11 mouse cellular contexts compared by ENCODE assay signal in the genomic region with DNA sequence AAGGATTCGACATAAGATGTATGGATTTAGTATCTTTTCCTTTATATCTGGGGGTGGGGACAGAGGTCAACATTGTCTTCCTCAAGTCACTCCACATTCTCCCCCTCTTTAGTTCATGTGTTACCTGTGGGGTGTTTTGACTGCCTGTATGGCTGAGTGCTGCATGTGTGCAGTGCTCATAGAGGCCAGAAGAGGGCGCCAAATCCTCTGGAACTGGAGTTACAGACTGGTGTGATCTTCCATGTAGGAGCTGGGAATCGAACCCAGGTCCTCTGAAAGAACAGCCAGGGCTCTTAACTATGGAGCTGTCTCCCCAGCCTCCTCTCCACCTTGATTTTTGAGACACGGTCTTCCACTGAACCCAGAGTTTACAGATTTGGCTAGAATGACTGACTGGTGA. TPM values are rescaled to one million over a fixed set of nuclear protein-coding genes. Genes with fewer than 3 reads are reported as not detected.
DNase-seq lines count a peak whose midpoint lies in the region; TF ChIP-seq lines count a peak whose summit lies in the region.
"Had no signal": no experiment of that assay in that cellular context is flagged by ENCODE, and none has a peak within 500 bp of the region (broad histone marks: within the 10 kb centered on the region; RNA-seq: fewer than 3 reads in every experiment).

No protein-coding gene starts in this region.

- DNase-seq in kidney, adult 11 months, result peak; percentile 42
- no peak for DNase-seq in kidney, postnatal 14 days
- DNase-seq in testis, postnatal 14 days (ENCODE audit: low spot score), result no peak
- peak; percentile 35 for DNase-seq in T-cell, adult 2 months (ENCODE audit: low spot score)
- peak; percentile 61 for DNase-seq in splenic B cell, adult 2 months (ENCODE audit: low read depth, low spot score)
- no peak for DNase-seq in adrenal gland, postnatal 10 days
- no peak for DNase-seq in MN1 (ENCODE audit: low spot score)
- DNase-seq: lung, adult 18-20 months had no signal

- H3K36me3 ChIP-seq in testis, adult 2 months (ENCODE audit: control insufficient read depth, insufficient read depth, low read length), result no peaks in the 10 kb centered on the region
- H3K36me3 ChIP-seq in splenic B cell, adult 2 months (ENCODE audit: control insufficient read depth, insufficient read depth, low read length, poor library complexity, severe bottlenecking), result no peaks in the 10 kb centered on the region
- H3K36me3 ChIP-seq: embryonic facial prominence, embryonic 10.5 days; heart, embryonic 15.5 days had no signal

- H3K27me3 ChIP-seq in testis, adult 2 months (ENCODE audit: control insufficient read depth, insufficient read depth, low read length), result no peaks in the 10 kb centered on the region
- no peaks in the 10 kb centered on the region for H3K27me3 ChIP-seq in splenic B cell, adult 2 months (ENCODE audit: control insufficient read depth, insufficient read depth, low read length, poor library complexity, severe bottlenecking)

- H3K4me3 ChIP-seq in testis, adult 2 months (ENCODE audit: control insufficient read depth, low read depth, low read length), result no peak overlapping the region
- H3K4me3 ChIP-seq: embryonic facial prominence, embryonic 10.5 days; heart, embryonic 15.5 days had no signal

- TF ChIP-seq POLR2A in testis, adult 2 months (IDR thresholded peaks at IDR 0.05; ENCODE audit: control insufficient read depth, low read depth, low read length), result no peak

- TF ChIP-seq CTCF in testis, adult 2 months (IDR thresholded peaks at IDR 0.05; ENCODE audit: control insufficient read depth, insufficient read depth, insufficient replicate concordance, low read depth, low read length), result peak; percentile 86; the same call in 1 of the 2 replicates

- no peak overlapping the region for H3K27ac ChIP-seq in testis, adult 2 months (ENCODE audit: control insufficient read depth, insufficient read depth, low read depth, low read length)
- H3K27ac ChIP-seq: embryonic facial prominence, embryonic 10.5 days; heart, embryonic 15.5 days had no signal

- peaks cover 18% of the 10 kb centered on the region for H3K4me1 ChIP-seq in testis, adult 2 months (ENCODE audit: control insufficient read depth, insufficient read depth, low read length)

RNA-seq across cellular contexts. Expression of gene Ass1, which starts 3.9 kb away (rescaled TPM):
- polyA plus RNA-seq in testis, adult 2 months (2012; rRNA removed), result 34.6 and 39.8 TPM in 2 replicates
- total RNA-seq in adrenal gland, postnatal 10 days (2021), result 100 to 1,000 TPM in 1 of 2 experiments, 10 to 100 TPM in 1; 61.2 to 175 TPM

Comparison
In these comparisons a context has a peak if more than half of its experiments do, and no peak if none do; other contexts are left out.
1. DNase-seq: peak in kidney, adult 11 months (single experiment), T-cell, adult 2 months (single experiment) and splenic B cell, adult 2 months (single experiment); none in kidney, postnatal 14 days (single experiment), testis, postnatal 14 days (single experiment), adrenal gland, postnatal 10 days (single experiment) and MN1 (single experiment).